Mouse (Mus musculus): Measurements from ENCODE around the gene F10. TPM values are rescaled to one million over a fixed set of nuclear protein-coding genes. Genes with fewer than 3 reads are reported as not detected.

Gene F10
- 0.37 and 0.78 TPM in 2 replicates for polyA plus RNA-seq (2016; fragmentation: Nextera tagmentation; extraction: Ambion mirVana)

DNA sequence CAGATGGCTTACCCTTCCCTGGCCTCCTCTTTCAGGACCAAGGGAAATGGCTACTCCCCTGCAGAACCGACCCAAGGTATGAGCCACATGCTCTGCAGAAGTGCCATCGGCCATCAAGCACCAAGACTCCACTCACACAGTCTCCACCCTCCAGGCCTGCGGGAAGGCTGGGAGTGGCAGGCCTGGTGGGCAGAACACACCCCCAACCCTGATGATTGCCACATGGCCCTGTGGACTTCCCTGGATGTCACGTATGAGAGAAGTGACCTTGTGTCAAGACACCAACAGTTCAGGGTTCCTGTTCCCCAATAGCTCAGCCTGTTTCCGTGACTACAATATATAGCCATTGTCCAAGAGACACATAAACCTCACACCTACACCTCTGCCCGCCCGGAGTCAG lies at the start of gene F10:
Gene F10, plus strand, starts transcription at position 294 of the 400 bp plus-strand sequence.
- Histone ChIP-seq H3K27me3 (no peaks in the 10 kb centered on the region), H3K4me1 (no peaks in the 10 kb centered on the region), H3K36me3 (no peaks in the 10 kb centered on the region), H3K27ac (no peak within 1 kb of the TSS), H3K4me3 (no peak within 1 kb of the TSS), H3K9me3 (no peaks in the 10 kb centered on the region), H3K9ac (no peak within 1 kb of the TSS), H3K4me2 (replicated peaks) (no peak within 1 kb of the TSS)
- 60% methylated on average over 7 of the region's 7 CpGs for WGBS
- ATAC-seq (ENCODE audit: insufficient number of reproducible peaks, insufficient read depth, low FRiP score, low TSS enrichment) = no peak

- Histone ChIP-seq H3K27ac (no peak overlapping the region), H3K27me3 (no peaks in the 10 kb centered on the region), H3K9me3 (no peaks in the 10 kb centered on the region), H3K4me1 (no peaks in the 10 kb centered on the region), H3K4me2 (replicated peaks) (no peak overlapping the region), H3K4me3 (no peak overlapping the region), H3K9ac (no peak overlapping the region), H3K36me3 (0 out of 2 replicates have a peak, but pooled peaks cover 3% of the 10 kb centered on the region)
- ATAC-seq (ENCODE audit: insufficient number of reproducible peaks, insufficient read depth, low FRiP score, low TSS enrichment) = no peak
- 80% methylated on average over 8 of the region's 8 CpGs for WGBS
Observed at GRCm38 (mm10) chr8:12987571-12987970, 49.5 kb upstream of the F10 start.

- H3K9ac ChIP-seq = no peak overlapping the region
- H3K4me2 ChIP-seq (replicated peaks) = no peak overlapping the region
- 78% methylated on average over 13 of the region's 13 CpGs for WGBS
- H3K27ac ChIP-seq = no peak overlapping the region
- 0 out of 2 replicates have a peak, but pooled peaks cover 6% of the 10 kb centered on the region for H3K36me3 ChIP-seq
- 0 out of 2 replicates have a peak, but pooled peaks have one; percentile 13 for ATAC-seq (ENCODE audit: insufficient number of reproducible peaks, insufficient read depth, low FRiP score, low TSS enrichment)
- no peak overlapping the region for H3K4me3 ChIP-seq
- no peaks in the 10 kb centered on the region for H3K27me3 ChIP-seq
- H3K9me3 ChIP-seq = no peaks in the 10 kb centered on the region
- H3K4me1 ChIP-seq = no peaks in the 10 kb centered on the region
Observed at GRCm38 (mm10) chr8:12988722-12989430, 48.2 kb upstream of the F10 start.

- H3K4me2 ChIP-seq (replicated peaks) = no peak overlapping the region
- no peaks in the 10 kb centered on the region for H3K9me3 ChIP-seq
- no peak overlapping the region for H3K9ac ChIP-seq
- no peak overlapping the region for H3K4me3 ChIP-seq
- no peaks in the 10 kb centered on the region for H3K27me3 ChIP-seq
- no peak for ATAC-seq (ENCODE audit: insufficient number of reproducible peaks, insufficient read depth, low FRiP score, low TSS enrichment)
- H3K36me3 ChIP-seq = 0 out of 2 replicates have a peak, but pooled peaks cover 6% of the 10 kb centered on the region
- WGBS = 85% methylated on average over 10 of the region's 10 CpGs
- peaks cover 10% of the 10 kb centered on the region for H3K4me1 ChIP-seq
- no peak overlapping the region for H3K27ac ChIP-seq
Observed at GRCm38 (mm10) chr8:12991411-12991810, 45.7 kb upstream of the F10 start.

DNA sequence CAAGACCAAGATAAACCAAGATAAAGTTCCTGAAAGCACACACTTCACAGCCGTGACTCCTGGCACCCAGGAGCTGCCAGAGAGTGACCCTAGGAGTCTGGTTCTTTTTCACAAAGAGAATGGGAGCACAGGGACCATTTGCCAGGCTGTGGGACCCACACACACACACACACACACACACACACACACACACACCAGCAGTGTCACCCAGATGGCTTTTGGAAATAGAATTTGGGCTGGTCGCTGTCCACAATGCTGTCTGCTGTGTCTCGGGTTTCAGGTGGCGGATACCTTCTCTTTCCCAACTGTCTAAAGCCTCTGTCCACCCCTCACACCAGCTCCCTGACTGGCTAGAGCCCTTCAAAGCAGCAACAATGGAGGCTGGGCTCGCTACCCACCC lies 42.6 kb upstream of the F10 start:
- Histone ChIP-seq H3K4me2 (replicated peaks) (no peak overlapping the region), H3K27me3 (no peaks in the 10 kb centered on the region), H3K4me3 (no peak overlapping the region), H3K36me3 (peaks cover 15% of the 10 kb centered on the region), H3K9ac (no peak overlapping the region), H3K9me3 (no peaks in the 10 kb centered on the region), H3K27ac (no peak overlapping the region), H3K4me1 (peaks cover 25% of the 10 kb centered on the region)
- no peak for ATAC-seq (ENCODE audit: insufficient number of reproducible peaks, insufficient read depth, low FRiP score, low TSS enrichment)
- WGBS = 74% methylated on average over 5 of the region's 5 CpGs

DNA sequence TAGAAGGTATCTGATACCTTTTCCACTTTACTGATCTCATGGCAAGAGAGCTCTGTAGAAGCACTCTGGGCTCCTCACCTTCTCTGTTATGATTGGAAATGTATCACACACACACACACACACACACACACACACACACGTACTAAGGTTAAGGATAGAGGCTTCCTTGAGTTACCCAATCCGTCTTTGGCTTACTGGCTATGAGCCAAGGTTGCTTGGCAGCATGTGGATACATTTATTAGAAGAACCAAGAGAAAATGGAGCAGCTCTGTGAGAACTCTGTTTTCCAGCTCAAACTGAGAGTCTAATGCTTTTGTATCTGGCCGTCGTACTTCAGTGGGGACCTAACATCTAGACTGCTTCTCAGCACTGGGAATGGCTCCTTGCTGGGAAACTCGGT lies 41.6 kb upstream of the F10 start:
- Histone ChIP-seq H3K4me1 (peaks cover 25% of the 10 kb centered on the region), H3K4me2 (replicated peaks) (no peak overlapping the region), H3K4me3 (no peak overlapping the region), H3K9me3 (no peaks in the 10 kb centered on the region), H3K27ac (0 out of 2 replicates have a peak overlapping the region, but pooled peaks have one; percentile 32), H3K9ac (no peak overlapping the region), H3K36me3 (peaks cover 22% of the 10 kb centered on the region), H3K27me3 (no peaks in the 10 kb centered on the region)
- ATAC-seq (ENCODE audit: insufficient number of reproducible peaks, insufficient read depth, low FRiP score, low TSS enrichment) = no peak
- 64% methylated on average over 5 of the region's 5 CpGs for WGBS

DNA sequence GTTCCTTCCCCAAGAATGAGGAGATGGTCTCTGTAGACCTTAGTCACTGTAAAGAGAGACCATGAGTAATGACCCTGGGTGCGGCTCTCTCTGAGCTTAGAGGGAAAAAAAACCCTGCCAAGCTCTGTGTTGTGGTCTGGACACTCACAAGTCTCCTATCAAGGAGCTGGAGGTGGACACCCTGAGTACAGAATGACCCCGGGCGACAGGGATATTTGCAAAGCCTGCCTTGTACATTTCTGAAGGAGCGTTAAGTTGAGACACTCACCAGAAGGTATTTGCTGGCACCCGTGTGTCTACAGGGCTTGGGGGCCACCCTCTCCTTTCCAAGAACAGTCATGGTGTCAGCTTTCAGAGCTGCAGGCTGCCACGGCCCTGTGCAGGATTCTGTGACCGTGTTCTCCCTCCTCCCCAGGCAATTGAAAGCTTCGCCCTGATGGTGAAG lies 40.3 kb upstream of the F10 start:
- Histone ChIP-seq H3K9me3 (no peaks in the 10 kb centered on the region), H3K36me3 (peaks cover 36% of the 10 kb centered on the region), H3K4me3 (no peak overlapping the region), H3K4me2 (replicated peaks) (no peak overlapping the region), H3K27ac (peak overlapping the region; percentile 77), H3K9ac (no peak overlapping the region), H3K4me1 (peaks cover 25% of the 10 kb centered on the region), H3K27me3 (no peaks in the 10 kb centered on the region)
- WGBS = 31% methylated on average over 8 of the region's 8 CpGs
- peak; percentile 62; the same call in 1 of the 2 replicates for ATAC-seq (ENCODE audit: insufficient number of reproducible peaks, insufficient read depth, low FRiP score, low TSS enrichment)

GRCm38 (mm10) chr8:12998331-12998730 lies 38.8 kb upstream of the F10 start:
- no peak overlapping the region for H3K9ac ChIP-seq
- no peak for ATAC-seq (ENCODE audit: insufficient number of reproducible peaks, insufficient read depth, low FRiP score, low TSS enrichment)
- no peaks in the 10 kb centered on the region for H3K9me3 ChIP-seq
- H3K4me1 ChIP-seq = peaks cover 25% of the 10 kb centered on the region
- H3K27me3 ChIP-seq = no peaks in the 10 kb centered on the region
- no peak overlapping the region for H3K4me3 ChIP-seq
- peaks cover 51% of the 10 kb centered on the region for H3K36me3 ChIP-seq
- H3K4me2 ChIP-seq (replicated peaks) = no peak overlapping the region
- no peak overlapping the region for H3K27ac ChIP-seq
- WGBS = 77% methylated on average over 7 of the region's 8 CpGs

- no peaks in the 10 kb centered on the region for H3K27me3 ChIP-seq
- H3K27ac ChIP-seq = no peak overlapping the region
- H3K4me1 ChIP-seq = peaks cover 25% of the 10 kb centered on the region
- no peak for ATAC-seq (ENCODE audit: insufficient number of reproducible peaks, insufficient read depth, low FRiP score, low TSS enrichment)
- H3K4me3 ChIP-seq = no peak overlapping the region
- H3K4me2 ChIP-seq (replicated peaks) = no peak overlapping the region
- H3K9ac ChIP-seq = no peak overlapping the region
- no peaks in the 10 kb centered on the region for H3K9me3 ChIP-seq
- H3K36me3 ChIP-seq = peaks cover 60% of the 10 kb centered on the region
- 83% methylated on average over 9 of the region's 9 CpGs for WGBS
Observed at GRCm38 (mm10) chr8:12999793-13000192, 37.3 kb upstream of the F10 start.

- Histone ChIP-seq H3K4me3 (no peak overlapping the region), H3K36me3 (peaks cover 84% of the 10 kb centered on the region)
Observed at GRCm38 (mm10) chr8:13007458-13007857, 29.6 kb upstream of the F10 start.

DNA sequence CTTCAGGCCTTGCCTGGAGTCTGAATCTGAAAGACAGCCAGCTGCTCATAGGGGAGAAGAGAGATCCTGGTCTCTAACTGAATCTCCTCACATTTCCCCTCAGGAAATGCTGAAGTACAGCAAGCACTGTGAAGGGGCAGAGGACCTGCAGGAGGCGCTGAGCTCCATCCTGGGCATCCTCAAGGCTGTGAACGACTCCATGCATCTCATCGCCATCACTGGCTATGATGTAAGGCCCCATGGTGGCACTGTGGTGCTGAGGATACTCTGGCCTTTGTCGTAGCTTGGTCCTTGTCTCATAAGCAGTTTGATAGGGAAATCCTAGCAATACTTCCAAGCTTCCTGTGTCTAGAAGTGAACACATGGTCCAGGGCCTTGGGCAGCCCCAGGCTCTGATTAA lies 26.8 kb upstream of the F10 start:
- ATAC-seq (ENCODE audit: insufficient number of reproducible peaks, insufficient read depth, low FRiP score, low TSS enrichment) = no peak
- no peak overlapping the region for H3K9ac ChIP-seq
- no peaks in the 10 kb centered on the region for H3K4me1 ChIP-seq
- no peak overlapping the region for H3K4me3 ChIP-seq
- no peaks in the 10 kb centered on the region for H3K9me3 ChIP-seq
- WGBS = 56% methylated on average over 4 of the region's 4 CpGs
- H3K27ac ChIP-seq = no peak overlapping the region
- H3K27me3 ChIP-seq = no peaks in the 10 kb centered on the region
- H3K4me2 ChIP-seq (replicated peaks) = no peak overlapping the region
- H3K36me3 ChIP-seq = peaks cover 78% of the 10 kb centered on the region

More at GRCm38 (mm10) chr8:13007458-13007857, 29.6 kb upstream of the F10 start:
- H3K4me1 ChIP-seq = no peaks in the 10 kb centered on the region
- no peaks in the 10 kb centered on the region for H3K27me3 ChIP-seq
- 56% methylated on average over 4 of the region's 4 CpGs for WGBS
- no peaks in the 10 kb centered on the region for H3K9me3 ChIP-seq
- H3K27ac ChIP-seq = no peak overlapping the region
- ATAC-seq (ENCODE audit: insufficient number of reproducible peaks, insufficient read depth, low FRiP score, low TSS enrichment) = no peak
- H3K9ac ChIP-seq = no peak overlapping the region
- no peak overlapping the region for H3K4me2 ChIP-seq (replicated peaks)

DNA sequence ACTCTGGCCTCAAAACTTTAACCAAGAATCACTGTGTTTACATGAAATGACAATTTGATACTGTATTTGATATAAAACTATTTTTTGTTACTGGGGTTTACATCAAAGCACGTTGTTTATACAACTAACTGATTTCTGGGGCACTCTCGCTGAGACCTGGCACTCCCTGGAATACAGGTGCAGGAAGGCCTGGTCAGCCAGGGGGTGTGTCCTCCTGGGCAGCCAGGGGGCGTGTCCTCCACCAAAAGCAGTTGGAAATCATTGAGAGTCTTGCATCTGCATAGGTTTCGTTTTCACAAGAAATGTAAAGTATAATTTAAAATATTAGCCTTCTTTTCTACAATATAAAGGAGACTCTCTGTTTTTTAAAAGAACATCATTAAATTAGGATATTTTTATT lies 17.5 kb upstream of the F10 start:
- WGBS = 58% methylated on average over 4 of the region's 4 CpGs

More for the DNA sequence above, 17.5 kb upstream of the F10 start:
- H3K27me3 ChIP-seq = no peaks in the 10 kb centered on the region
- no peaks in the 10 kb centered on the region for H3K4me1 ChIP-seq
- H3K9ac ChIP-seq = no peak overlapping the region
- H3K4me2 ChIP-seq (replicated peaks) = no peak overlapping the region
- H3K9me3 ChIP-seq = no peaks in the 10 kb centered on the region
- no peak overlapping the region for H3K27ac ChIP-seq
- H3K4me3 ChIP-seq = no peak overlapping the region
- peaks cover 22% of the 10 kb centered on the region for H3K36me3 ChIP-seq
- ATAC-seq (ENCODE audit: insufficient number of reproducible peaks, insufficient read depth, low FRiP score, low TSS enrichment) = no peak

Measured in embryonic facial prominence, embryonic 12.5 days (tissue).